Mouse (Mus musculus) liver, postnatal 0 days (tissue): ENCODE data around the gene Baat.

Experiments used
- CTCF ChIP-seq: sonication (generic); IDR thresholded peaks from 2 replicates; pipeline ENCODE4 v1.5.1; 2016; ENCODE audit warnings: antibody characterized with exemption, low read depth
- EP300 ChIP-seq: IDR thresholded peaks from 2 replicates; pipeline ENCODE4 v1.6.1; 2016; ENCODE audit warnings: antibody characterized with exemption, low read depth, mild to moderate bottlenecking

- TF ChIP-seq CTCF (no peak), EP300 (no peak)
Observed at GRCm38 (mm10) chr4:49535036-49535435, 28.7 kb upstream of the Baat start.
